Mouse (Mus musculus) intestine, embryonic 16.5 days (tissue): ENCODE data around the gene Bcl2l14. TPM values are rescaled to one million over a fixed set of nuclear protein-coding genes. Genes with fewer than 3 reads are reported as not detected.
A peak's percentile ranks its signal among the peaks of the same experiment; 100 is the strongest.

Experiments used
- ATAC-seq: fragments of 200-750 bp; cut with Nextera tagmentation; 2 replicates; pipeline ENCODE4 v1.8.0; 2017; ENCODE audit warnings: moderate TSS enrichment, moderate library complexity
- H3K27ac ChIP-seq: fragments of 300-500 bp; sonication (generic); 2 replicates; pipeline ENCODE4 v1.5.1; 2014; ENCODE audit warnings: mild to moderate bottlenecking, low read length
- H3K27me3 ChIP-seq: fragments of 300-500 bp; sonication (generic); replicated peaks from 2 replicates; pipeline ENCODE4 v1.6.1; 2014; ENCODE audit warnings: low read length, control low read depth, mixed read lengths; ENCODE audit not compliant: control insufficient read depth, insufficient read depth
- H3K36me3 ChIP-seq: fragments of 300-500 bp; sonication (generic); 2 replicates; pipeline ENCODE4 v1.6.1; 2014; ENCODE audit warnings: low read length, control low read depth; ENCODE audit not compliant: control insufficient read depth, insufficient read depth
- H3K4me1 ChIP-seq: fragments of 300-500 bp; sonication (generic); 2 replicates; pipeline ENCODE4 v1.6.1; 2014; ENCODE audit warnings: low read length, control low read depth, mixed read lengths; ENCODE audit not compliant: control insufficient read depth, insufficient read depth
- H3K4me2 ChIP-seq: fragments of 300-500 bp; sonication (generic); 2 replicates; pipeline ENCODE4 v1.6.1; 2014; ENCODE audit warnings: low read depth, low read length, control low read depth
- H3K4me3 ChIP-seq: fragments of 300-500 bp; sonication (generic); 2 replicates; pipeline ENCODE4 v1.5.1; 2014; ENCODE audit warnings: mild to moderate bottlenecking, low read length
- H3K9ac ChIP-seq: fragments of 300-500 bp; sonication (generic); 2 replicates; pipeline ENCODE4 v1.6.1; 2014; ENCODE audit warnings: low read depth, low read length
- H3K9me3 ChIP-seq: fragments of 300-500 bp; sonication (generic); 2 replicates; pipeline ENCODE4 v1.6.1; 2016; ENCODE audit warnings: low read length, control low read depth; ENCODE audit not compliant: control insufficient read depth
- WGBS: fragments of 180-500 bp; shearing (Covaris S2); extraction: QIAGEN DNeasy Blood & Tissue Kit; methylation state at CpG from one replicate; pipeline ENCODE4 v1.1.7; 2014; 5-methylcytosine and 5-hydroxymethylcytosine counted together
- polyA plus RNA-seq: library from polyadenylated mRNA; unstranded; fragments of >200 nt; fragmentation: Nextera tagmentation; extraction: Ambion mirVana; gene quantifications from 2 replicates; pipeline ENCODE4 v1.2.1, GENCODE M21; 2015

Gene Bcl2l14
- polyA plus RNA-seq, 1 experiment from 2014 or later, result 5.2 TPM

- 65% methylated on average over 8 of the region's 8 CpGs for WGBS
- Histone ChIP-seq H3K27ac (no peak overlapping the region), H3K4me3 (no peak overlapping the region), H3K4me2 (no peak overlapping the region), H3K9me3 (no peaks in the 10 kb centered on the region), H3K4me1 (no peaks in the 10 kb centered on the region), H3K9ac (no peak overlapping the region), H3K27me3 (no peaks in the 10 kb centered on the region), H3K36me3 (no peaks in the 10 kb centered on the region)
- no peak for ATAC-seq
Measured at GRCm38 (mm10) chr6:134389917-134390316, 6.2 kb upstream of the Bcl2l14 start.

GRCm38 (mm10) chr6:134390837-134391236, 5.3 kb upstream of the Bcl2l14 start:
- Histone ChIP-seq H3K9ac (no peak overlapping the region), H3K27me3 (no peaks in the 10 kb centered on the region), H3K4me2 (no peak overlapping the region), H3K36me3 (no peaks in the 10 kb centered on the region), H3K4me1 (no peaks in the 10 kb centered on the region), H3K27ac (no peak overlapping the region), H3K4me3 (no peak overlapping the region), H3K9me3 (no peaks in the 10 kb centered on the region)
- ATAC-seq, result no peak
- 76% methylated on average over 2 of the region's 2 CpGs for WGBS

- Histone ChIP-seq H3K4me2 (peak overlapping the region; percentile 36), H3K27ac (no peak overlapping the region), H3K9me3 (no peaks in the 10 kb centered on the region), H3K27me3 (no peaks in the 10 kb centered on the region), H3K9ac (no peak overlapping the region), H3K4me1 (no peaks in the 10 kb centered on the region), H3K36me3 (no peaks in the 10 kb centered on the region), H3K4me3 (peak overlapping the region; percentile 2)
- ATAC-seq, result peak; percentile 64
- 34% methylated on average over 16 of the region's 16 CpGs for WGBS
Measured at GRCm38 (mm10) chr6:134402914-134403683, 7.0 kb downstream of the Bcl2l14 start.

GRCm38 (mm10) chr6:134403684-134404070, 7.6 kb downstream of the Bcl2l14 start:
- H3K4me3 ChIP-seq, result peak overlapping the region; percentile 2; the same call in 1 of the 2 replicates
- H3K9ac ChIP-seq, result no peak overlapping the region

GRCm38 (mm10) chr6:134407226-134407625, 11.1 kb downstream of the Bcl2l14 start:
- no peak for ATAC-seq
- Histone ChIP-seq H3K27me3 (no peaks in the 10 kb centered on the region), H3K9me3 (no peaks in the 10 kb centered on the region), H3K4me2 (no peak overlapping the region), H3K36me3 (no peaks in the 10 kb centered on the region), H3K4me3 (no peak overlapping the region), H3K27ac (no peak overlapping the region), H3K9ac (no peak overlapping the region), H3K4me1 (no peaks in the 10 kb centered on the region)
- WGBS, result 45% methylated on average over 5 of the region's 5 CpGs

More at GRCm38 (mm10) chr6:134403684-134404070, 7.6 kb downstream of the Bcl2l14 start:
- 60% methylated on average over 9 of the region's 9 CpGs for WGBS
- Histone ChIP-seq H3K27ac (no peak overlapping the region), H3K4me2 (peak overlapping the region; percentile 36), H3K4me1 (no peaks in the 10 kb centered on the region), H3K9me3 (no peaks in the 10 kb centered on the region), H3K36me3 (no peaks in the 10 kb centered on the region), H3K27me3 (no peaks in the 10 kb centered on the region)
- ATAC-seq, result peak; percentile 91

- H3K4me2 ChIP-seq, result peak overlapping the region; percentile 46
- peak; percentile 93 for ATAC-seq
- H3K4me1 ChIP-seq, result no peaks in the 10 kb centered on the region
- peak overlapping the region; percentile 30; the same call in 1 of the 2 replicates for H3K4me3 ChIP-seq
- no peaks in the 10 kb centered on the region for H3K36me3 ChIP-seq
- H3K27me3 ChIP-seq, result no peaks in the 10 kb centered on the region
- WGBS, result 46% methylated on average over 18 of the region's 18 CpGs
- H3K9ac ChIP-seq, result peak overlapping the region; percentile 15; the same call in 1 of the 2 replicates
- H3K27ac ChIP-seq, result peak overlapping the region; percentile 67
- H3K9me3 ChIP-seq, result no peaks in the 10 kb centered on the region
Measured at GRCm38 (mm10) chr6:134413706-134414531, 17.8 kb downstream of the Bcl2l14 start.

GRCm38 (mm10) chr6:134414532-134414883, 18.4 kb downstream of the Bcl2l14 start:
- Histone ChIP-seq H3K4me3 (peak overlapping the region; percentile 30; the same call in 1 of the 2 replicates), H3K36me3 (no peaks in the 10 kb centered on the region), H3K9me3 (no peaks in the 10 kb centered on the region), H3K4me2 (peak overlapping the region; percentile 46), H3K27ac (peak overlapping the region; percentile 67), H3K4me1 (no peaks in the 10 kb centered on the region), H3K27me3 (no peaks in the 10 kb centered on the region), H3K9ac (peak overlapping the region; percentile 15; the same call in 1 of the 2 replicates)
- WGBS, result 43% methylated on average over 4 of the region's 4 CpGs
- peak; percentile 84 for ATAC-seq

- H3K4me2 ChIP-seq, result no peak overlapping the region
- H3K9me3 ChIP-seq, result no peaks in the 10 kb centered on the region
- H3K36me3 ChIP-seq, result no peaks in the 10 kb centered on the region
- no peak overlapping the region for H3K4me3 ChIP-seq
- H3K27me3 ChIP-seq, result no peaks in the 10 kb centered on the region
- no peak overlapping the region for H3K9ac ChIP-seq
- no peak for ATAC-seq
- WGBS, result 73% methylated on average over 3 of the region's 3 CpGs
- no peaks in the 10 kb centered on the region for H3K4me1 ChIP-seq
- no peak overlapping the region for H3K27ac ChIP-seq
Measured at GRCm38 (mm10) chr6:134416556-134417105, 20.5 kb downstream of the Bcl2l14 start.

GRCm38 (mm10) chr6:134417886-134418285, 21.8 kb downstream of the Bcl2l14 start:
- 64% methylated on average over 3 of the region's 3 CpGs for WGBS
- H3K9me3 ChIP-seq, result no peaks in the 10 kb centered on the region
- no peak overlapping the region for H3K9ac ChIP-seq
- H3K4me1 ChIP-seq, result no peaks in the 10 kb centered on the region
- no peaks in the 10 kb centered on the region for H3K36me3 ChIP-seq
- no peak overlapping the region for H3K4me3 ChIP-seq
- no peak for ATAC-seq
- H3K27me3 ChIP-seq, result no peaks in the 10 kb centered on the region
- no peak overlapping the region for H3K27ac ChIP-seq
- no peak overlapping the region for H3K4me2 ChIP-seq
